Mouse (Mus musculus): ENCODE measurements around the gene Iqca.

- TF ChIP-seq CTCF (IDR thresholded peaks at IDR 0.05; ENCODE audit: low read depth) = no peak
- no peak for TF ChIP-seq EP300 (IDR thresholded peaks at IDR 0.05; ENCODE audit: low read depth)
Observed at GRCm38 (mm10) chr1:90201655-90202054, 48.5 kb upstream of the Iqca start.
